Mouse (Mus musculus) C2C12 (cell line): ENCODE data around the gene Akr1d1.

Experiments used
- CEBPB ChIP-seq: IDR thresholded peaks from one replicate; pipeline ENCODE4 v1.6.1; 2011; ENCODE audit warnings: low read depth, mild to moderate bottlenecking, control low read depth, moderate library complexity
- CTCF ChIP-seq: IDR thresholded peaks from one replicate; pipeline ENCODE4 v1.5.1; 2011; ENCODE audit not compliant: control insufficient read depth, insufficient read depth, insufficient read length
- FOSL1 ChIP-seq: IDR thresholded peaks from one replicate; pipeline ENCODE4 v1.8.0; 2011; ENCODE audit warnings: mild to moderate bottlenecking, low read length; ENCODE audit not compliant: poor library complexity, insufficient read depth, severe bottlenecking
- MAX ChIP-seq: IDR thresholded peaks from one replicate; pipeline ENCODE4 v1.6.1; 2011; ENCODE audit warnings: mild to moderate bottlenecking, control low read depth
- MYOD1 ChIP-seq: IDR thresholded peaks from one replicate; pipeline ENCODE4 v1.6.1; 2011; ENCODE audit warnings: low read depth; ENCODE audit not compliant: control insufficient read depth, insufficient read length
- MYOG ChIP-seq: IDR thresholded peaks from one replicate; pipeline ENCODE4 v1.6.1; 2011; ENCODE audit not compliant: control insufficient read depth, insufficient read length; ENCODE audit errors: extremely low read depth
- USF1 ChIP-seq: IDR thresholded peaks from one replicate; pipeline ENCODE4 v1.6.1; 2011; ENCODE audit warnings: low read depth, mild to moderate bottlenecking, control low read depth, moderate library complexity

DNA sequence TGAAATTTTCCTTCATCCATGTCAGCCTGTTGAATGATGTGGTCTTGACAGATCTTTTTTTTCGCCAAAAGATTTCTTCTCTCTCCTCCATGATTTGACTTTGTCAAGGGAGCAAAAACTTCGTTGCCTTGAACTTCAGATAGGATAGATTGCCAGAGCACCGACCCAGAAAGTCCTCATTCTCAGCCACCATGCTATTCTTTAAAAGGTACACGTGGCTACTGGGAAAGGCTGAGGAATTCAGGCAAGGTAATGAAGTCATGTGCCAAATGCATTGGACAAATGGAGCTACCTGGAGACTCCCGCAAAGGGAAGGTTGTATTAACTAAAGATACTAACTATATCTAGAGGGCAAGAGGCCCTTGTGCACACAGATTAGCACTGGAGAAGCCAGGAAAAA is 8.8 kb downstream of the Akr1d1 start:
- TF ChIP-seq MAX: no peak
- TF ChIP-seq USF1: no peak
- TF ChIP-seq CTCF: no peak
- TF ChIP-seq CEBPB: no peak
- TF ChIP-seq MYOD1: no peak
- no peak for TF ChIP-seq MYOG
- TF ChIP-seq FOSL1: no peak
